Mouse (Mus musculus): Measurements from ENCODE around the gene Sez6l2. TPM values are rescaled to one million over a fixed set of nuclear protein-coding genes. Genes with fewer than 3 reads are reported as not detected.

Sez6l2 gene
- polyA plus RNA-seq, 1 experiment: 0.93 TPM

GRCm38 (mm10) chr7:127011717-127012116 lies 61.4 kb downstream of the Sez6l2 start:
- no peak for TF ChIP-seq GATA1 (IDR thresholded peaks at IDR 0.05; ENCODE audit: low read length)

DNA sequence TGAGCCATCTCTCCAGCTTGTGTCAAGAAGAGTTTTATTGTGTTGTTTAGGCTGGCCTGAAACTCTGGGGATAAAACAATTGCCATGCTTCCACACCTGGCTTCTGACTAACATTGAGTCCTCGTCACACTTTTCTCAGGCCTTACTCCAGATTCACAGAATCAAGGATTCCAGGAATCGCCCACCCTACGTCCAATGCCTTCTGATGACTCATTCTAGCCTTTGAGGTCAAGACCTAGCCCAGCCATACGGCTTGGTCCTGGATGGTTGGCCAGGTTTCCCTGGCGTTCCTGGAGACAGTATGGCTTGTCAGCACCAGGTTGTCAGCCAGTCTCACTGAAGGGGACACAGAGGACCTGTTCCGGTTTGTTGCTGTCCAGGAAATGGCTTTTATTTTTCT lies 62.0 kb downstream of the Sez6l2 start:
- no peak for TF ChIP-seq GATA1 (IDR thresholded peaks at IDR 0.05; ENCODE audit: low read length)

DNA sequence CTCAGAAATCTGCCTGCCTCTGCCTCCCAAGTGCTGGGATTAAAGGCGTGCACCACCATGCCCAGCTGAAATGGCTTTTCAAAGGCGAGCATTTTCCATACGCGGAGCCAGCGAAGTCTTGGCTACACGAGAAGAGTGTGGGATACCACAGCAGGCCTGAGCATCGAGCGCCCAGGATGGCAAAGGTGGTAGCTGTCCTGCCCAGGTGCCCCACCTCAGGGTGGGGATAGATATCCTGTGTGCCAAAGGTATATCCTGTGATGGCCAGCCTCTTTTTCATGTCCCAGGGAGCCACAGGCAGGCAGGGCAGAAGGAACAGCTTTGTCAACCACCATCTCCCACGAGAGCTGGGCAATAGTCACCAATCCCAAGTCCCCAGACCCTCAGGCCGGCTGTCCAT lies 62.5 kb downstream of the Sez6l2 start:
- no peak for TF ChIP-seq GATA1 (IDR thresholded peaks at IDR 0.05; ENCODE audit: low read length)

DNA sequence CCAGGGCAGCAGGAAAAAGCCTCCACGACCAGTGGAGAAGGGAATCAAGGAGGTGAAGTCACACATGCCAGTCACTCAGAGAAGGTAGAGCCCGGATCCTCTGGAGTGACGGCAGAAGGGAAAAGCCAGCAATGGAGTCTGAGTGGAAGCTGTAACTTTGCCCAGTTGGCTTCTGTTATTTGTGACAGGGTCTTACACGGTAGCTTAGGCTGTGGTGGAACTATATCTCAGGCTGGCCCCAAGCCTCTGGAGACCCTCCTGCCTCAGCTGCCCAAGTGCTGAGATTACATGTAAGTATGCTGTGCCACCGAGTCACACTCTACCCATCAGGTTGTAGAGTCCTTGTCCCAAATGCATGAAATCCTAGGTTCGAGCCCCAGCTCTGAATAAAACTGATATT lies 63.0 kb downstream of the Sez6l2 start:
- TF ChIP-seq GATA1 (IDR thresholded peaks at IDR 0.05; ENCODE audit: low read length): no peak

DNA sequence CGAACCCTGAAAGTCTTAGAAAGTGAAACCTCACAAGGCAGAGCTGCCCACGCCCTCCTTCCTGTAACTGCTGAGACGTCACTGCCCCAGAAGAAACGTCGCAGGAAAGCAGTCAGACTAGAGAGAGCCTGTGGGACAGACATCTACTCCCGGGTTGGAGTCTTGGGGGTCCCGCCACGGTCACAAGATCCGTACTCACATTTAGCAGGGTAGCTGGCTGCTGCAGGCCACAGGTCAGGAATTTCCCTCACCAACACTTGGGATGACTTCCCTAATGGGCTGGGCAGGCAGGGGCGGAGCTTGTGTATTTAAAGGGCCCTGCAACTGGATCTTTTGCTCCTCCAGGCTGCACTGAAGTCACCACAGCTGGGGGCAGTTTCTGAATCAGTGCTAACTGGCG lies 64.0 kb downstream of the Sez6l2 start, which contains the start of gene Mvp:
Gene Mvp (minus strand): TSS at position 302 of the 400 bp plus-strand sequence.
- TF ChIP-seq GATA1 (IDR thresholded peaks at IDR 0.05; ENCODE audit: low read length): no peak

DNA sequence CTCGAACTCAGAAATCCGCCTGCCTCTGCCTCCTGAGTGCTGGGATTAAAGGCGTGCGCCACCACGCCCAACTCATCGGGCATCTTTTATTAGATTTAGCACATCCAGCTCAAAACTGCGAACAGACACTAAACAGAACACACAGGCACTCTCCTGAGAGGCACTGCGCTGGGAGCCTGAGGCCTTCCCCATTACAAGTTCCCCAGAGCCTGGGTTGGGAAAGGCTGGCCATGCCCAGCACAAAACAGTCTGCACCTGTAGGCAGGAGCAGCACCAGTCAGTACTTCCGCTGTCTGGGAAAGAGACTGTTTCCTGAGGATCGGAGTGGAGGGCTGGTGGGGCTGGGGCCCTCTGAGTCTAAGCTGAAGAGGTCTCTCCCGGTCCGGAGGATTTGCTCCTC lies 64.6 kb downstream of the Sez6l2 start:
- TF ChIP-seq GATA1 (IDR thresholded peaks at IDR 0.05; ENCODE audit: low read length): no peak

GRCm38 (mm10) chr7:127016081-127016480 lies 65.7 kb downstream of the Sez6l2 start:
- TF ChIP-seq GATA1 (IDR thresholded peaks at IDR 0.05; ENCODE audit: low read length): no peak

GRCm38 (mm10) chr7:127016481-127016485 lies 65.9 kb downstream of the Sez6l2 start, which contains the start of gene Pagr1b:
Gene Pagr1b, minus strand, starts transcription at chr7:127016484.
- TF ChIP-seq GATA1 (IDR thresholded peaks at IDR 0.05; ENCODE audit: low read length): no peak

DNA sequence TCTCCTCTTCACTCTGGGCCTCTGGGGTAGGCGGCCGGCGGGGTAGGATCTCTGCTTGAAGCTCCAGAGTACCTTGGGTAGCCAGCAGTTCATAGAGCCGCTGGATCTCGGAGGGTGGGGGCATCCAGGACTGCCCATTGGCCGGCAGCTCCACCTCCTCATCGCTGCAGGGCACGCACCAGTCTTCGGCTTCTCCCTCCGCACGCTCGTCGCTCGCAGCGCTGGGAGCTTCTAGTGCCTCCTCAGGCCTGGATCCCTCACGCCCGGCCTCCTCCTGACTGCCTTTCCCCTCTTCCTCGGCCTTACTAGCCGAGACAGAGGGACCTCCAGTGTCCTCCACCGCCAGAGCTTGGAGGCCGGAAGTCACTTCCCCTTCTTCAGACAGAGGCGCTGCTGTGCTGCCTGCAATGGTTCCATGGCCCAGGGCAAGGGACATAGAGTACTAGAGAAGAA lies 66.1 kb downstream of the Sez6l2 start:
- no peak for TF ChIP-seq GATA1 (IDR thresholded peaks at IDR 0.05; ENCODE audit: low read length)

DNA sequence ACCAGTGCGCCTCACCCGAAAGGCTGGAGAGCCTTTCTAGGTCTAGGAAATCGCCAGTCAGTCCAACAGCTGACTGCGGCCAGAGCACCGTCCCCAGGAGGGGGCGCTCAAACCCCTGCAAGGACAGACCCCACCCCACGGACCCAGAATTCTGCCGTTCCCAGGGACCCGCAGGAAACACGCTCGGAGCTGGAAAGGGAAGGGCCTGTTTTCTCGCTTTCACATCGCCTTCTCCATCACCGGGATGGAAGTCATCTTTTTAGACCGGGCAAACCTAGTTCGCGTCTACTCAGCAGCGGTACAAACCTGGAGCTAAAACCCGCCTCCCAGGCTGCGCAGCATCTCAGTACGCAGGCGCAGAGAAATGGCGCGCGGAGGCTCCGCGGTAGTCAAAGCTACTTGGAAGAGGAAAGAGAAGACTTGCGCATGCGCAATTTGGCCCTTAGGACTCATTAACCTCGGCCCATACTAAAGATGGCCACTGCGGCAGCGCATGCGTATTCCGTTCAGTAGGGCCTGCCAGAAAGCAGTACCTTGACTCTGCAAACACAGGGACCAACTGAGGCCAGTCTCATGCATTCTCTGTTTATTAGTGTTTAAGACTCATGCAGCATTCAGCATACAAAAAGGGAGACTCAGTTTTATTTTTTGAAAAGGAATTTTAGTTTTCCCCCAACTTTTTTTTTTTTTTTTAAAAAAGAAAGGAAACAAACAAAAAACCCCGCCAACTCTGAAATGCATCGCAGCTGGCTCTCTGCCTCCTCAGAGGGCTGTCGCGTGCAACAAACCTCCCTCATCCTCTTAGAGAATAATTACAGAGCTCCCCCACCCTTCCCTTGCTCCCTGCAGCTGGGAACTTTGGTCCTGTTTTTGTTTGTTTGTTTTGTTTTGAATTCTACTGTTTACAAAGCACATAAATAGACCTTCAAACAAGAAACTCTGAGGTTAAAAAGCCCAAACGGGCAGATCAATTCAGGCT lies 66.9 kb downstream of the Sez6l2 start, which contains the start of gene Pagr1a:
Gene Pagr1a (minus strand): TSS at position 382 of the 979 bp plus-strand sequence.
- no peak for TF ChIP-seq GATA1 (IDR thresholded peaks at IDR 0.05; ENCODE audit: low read length)

DNA sequence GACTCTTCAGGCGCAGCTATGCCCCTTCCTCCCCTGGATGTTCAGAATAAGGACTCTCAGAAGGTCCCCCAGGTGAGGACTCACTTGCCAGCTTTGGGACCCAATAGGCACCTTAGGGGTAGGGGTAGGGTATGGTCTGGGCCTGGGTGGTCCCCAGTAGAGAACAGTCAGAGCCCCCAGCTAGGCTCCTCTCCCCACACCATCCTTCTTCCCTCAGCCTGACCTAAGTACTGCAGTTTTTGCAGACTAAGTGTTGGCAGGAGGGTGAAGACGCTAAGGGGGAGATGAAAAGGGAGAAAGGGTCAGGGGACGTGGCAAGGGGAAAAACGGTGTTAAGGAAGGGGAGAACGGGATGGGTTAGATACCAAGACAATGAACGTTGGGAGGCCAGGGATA lies 67.6 kb downstream of the Sez6l2 start:
- no peak for TF ChIP-seq GATA1 (IDR thresholded peaks at IDR 0.05; ENCODE audit: low read length)

GRCm38 (mm10) chr7:127018416-127019305 lies 68.3 kb downstream of the Sez6l2 start:
- no peak for TF ChIP-seq GATA1 (IDR thresholded peaks at IDR 0.05; ENCODE audit: low read length)

- TF ChIP-seq GATA1 (IDR thresholded peaks at IDR 0.05; ENCODE audit: low read length): no peak
Measured at GRCm38 (mm10) chr7:127019306-127019960, 69.1 kb downstream of the Sez6l2 start.

DNA sequence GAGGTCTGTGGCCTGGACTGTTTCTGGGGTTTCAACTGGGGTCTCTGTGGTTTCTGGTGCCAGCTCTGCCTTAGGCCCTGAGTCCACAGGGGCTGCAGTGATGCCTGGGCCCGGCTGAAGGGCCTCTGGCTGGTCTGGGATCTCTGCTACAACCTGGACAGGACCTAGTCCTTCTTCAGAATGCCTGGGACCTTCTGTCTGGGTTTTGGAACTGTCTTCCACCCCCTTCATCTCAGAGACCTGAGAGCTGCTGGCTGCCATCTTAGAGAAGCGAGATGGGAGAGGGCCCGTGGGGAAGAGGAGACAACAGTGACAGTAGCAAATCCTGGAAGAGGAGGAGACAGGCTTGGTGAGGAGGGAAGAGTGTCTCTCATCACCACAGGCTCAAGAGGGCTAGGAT lies 69.7 kb downstream of the Sez6l2 start:
- no peak for TF ChIP-seq GATA1 (IDR thresholded peaks at IDR 0.05; ENCODE audit: low read length)

Other genes starting within 250 kb of the Sez6l2 start
- gene Coro1a, start 242.8 kb upstream of the Sez6l2 start, polyA plus RNA-seq (2012): 13.7 TPM in 2 replicates
- 35.7 and 44.2 TPM in 2 replicates for gene Mapk3, start 191.0 kb upstream of the Sez6l2 start, polyA plus RNA-seq (2012)
- gene Gdpd3, start 184.2 kb upstream of the Sez6l2 start, polyA plus RNA-seq (2012): 3.3 and 3.7 TPM in 2 replicates
- gene Ypel3, start 173.6 kb upstream of the Sez6l2 start, polyA plus RNA-seq (2012): 29.3 and 38.2 TPM in 2 replicates
- 0.23 and 0.55 TPM in 2 replicates for gene Tbx6, start 169.1 kb upstream of the Sez6l2 start, polyA plus RNA-seq (2012)
- gene Ppp4c, start 158.1 kb upstream of the Sez6l2 start, polyA plus RNA-seq (2012): 185 and 249 TPM in 2 replicates
- 0.35 and 0.56 TPM in 2 replicates for gene Fam57b, start 152.9 kb upstream of the Sez6l2 start, polyA plus RNA-seq (2012)
- not detected in 2 replicates for gene 4930451I11Rik, start 118.9 kb upstream of the Sez6l2 start, polyA plus RNA-seq (2012)
- not detected in 2 replicates for gene Doc2a, start 103.1 kb upstream of the Sez6l2 start, polyA plus RNA-seq (2012)
- gene Hirip3, start 88.6 kb upstream of the Sez6l2 start, polyA plus RNA-seq (2012): 312 and 358 TPM in 2 replicates
- gene Ino80e, start 88.2 kb upstream of the Sez6l2 start, polyA plus RNA-seq (2012): 1,199 and 1,504 TPM in 2 replicates
- gene Taok2, start 65.9 kb upstream of the Sez6l2 start, polyA plus RNA-seq (2012): 210 and 262 TPM in 2 replicates
- gene Tmem219, start 27.6 kb upstream of the Sez6l2 start, polyA plus RNA-seq (2012): 54.6 and 89.1 TPM in 2 replicates
- gene Kctd13, start 21.7 kb upstream of the Sez6l2 start, polyA plus RNA-seq (2012): 27.6 and 38.3 TPM in 2 replicates
- gene Asphd1, start 981 bp upstream of the Sez6l2 start, polyA plus RNA-seq (2012): not detected in 2 replicates
- 94.7 and 114 TPM in 2 replicates for gene Cdipt, start 25.4 kb downstream of the Sez6l2 start, polyA plus RNA-seq (2012)
- 0.04 and 0.16 TPM in 2 replicates for gene Cdiptos, start 25.5 kb downstream of the Sez6l2 start, polyA plus RNA-seq (2012)
- gene Mvp, start 64.1 kb downstream of the Sez6l2 start, polyA plus RNA-seq (2012): 18.3 and 22.4 TPM in 2 replicates
- gene Pagr1b, start 65.9 kb downstream of the Sez6l2 start, polyA plus RNA-seq (2012): 4.9 and 12.5 TPM in 2 replicates
- 31.1 and 76.8 TPM in 2 replicates for gene Pagr1a, start 66.8 kb downstream of the Sez6l2 start, polyA plus RNA-seq (2012)
- gene Gm42742, start 70.5 kb downstream of the Sez6l2 start, polyA plus RNA-seq (2012): 145 and 228 TPM in 2 replicates
- gene Prrt2, start 70.6 kb downstream of the Sez6l2 start, polyA plus RNA-seq (2012): 0.53 and 1.9 TPM in 2 replicates
- gene Maz, start 76.5 kb downstream of the Sez6l2 start, polyA plus RNA-seq (2012): 820 and 1,081 TPM in 2 replicates
- 45.3 and 56.9 TPM in 2 replicates for gene Kif22, start 91.9 kb downstream of the Sez6l2 start, polyA plus RNA-seq (2012)
- not detected in 2 replicates for gene Zg16, start 136.8 kb downstream of the Sez6l2 start, polyA plus RNA-seq (2012)
- gene AI467606, start 140.8 kb downstream of the Sez6l2 start, polyA plus RNA-seq (2012): 197 and 223 TPM in 2 replicates
- gene Qprt, start 171.7 kb downstream of the Sez6l2 start, polyA plus RNA-seq (2012): 0.98 and 2.0 TPM in 2 replicates
- 104 and 107 TPM in 2 replicates for gene Spn, start 187.3 kb downstream of the Sez6l2 start, polyA plus RNA-seq (2012)
- 81.2 and 81.3 TPM in 2 replicates for gene Cd2bp2, start 245.5 kb downstream of the Sez6l2 start, polyA plus RNA-seq (2012)

Measured in G1E-ER4 (cell line).